Mouse (Mus musculus): Measurements from ENCODE around the gene Anks1b.

Anks1b gene

GRCm38 (mm10) chr10:90813326-90813725 is 940.0 kb downstream of the Anks1b start:
- DNase-seq (ENCODE audit: low read depth, low spot score) = no peak

GRCm38 (mm10) chr10:90814412-90814811 is 941.1 kb downstream of the Anks1b start:
- no peak for DNase-seq (ENCODE audit: low read depth, low spot score)

GRCm38 (mm10) chr10:90818246-90818937 is 945.1 kb downstream of the Anks1b start:
- DNase-seq (ENCODE audit: low read depth, low spot score) = no peak

GRCm38 (mm10) chr10:90823438-90823837 is 950.1 kb downstream of the Anks1b start:
- DNase-seq (ENCODE audit: low read depth, low spot score) = no peak

GRCm38 (mm10) chr10:90824692-90825091 is 951.4 kb downstream of the Anks1b start:
- no peak for DNase-seq (ENCODE audit: low read depth, low spot score)

- no peak for DNase-seq (ENCODE audit: low read depth, low spot score)
These were observed 953.6 kb downstream of the Anks1b start for GRCm38 (mm10) chr10:90826939-90827338.

GRCm38 (mm10) chr10:90828581-90829393 is 955.5 kb downstream of the Anks1b start:
- no peak for DNase-seq (ENCODE audit: low read depth, low spot score)

- no peak for DNase-seq (ENCODE audit: low read depth, low spot score)
These were observed 956.3 kb downstream of the Anks1b start for GRCm38 (mm10) chr10:90829394-90830267.

- DNase-seq (ENCODE audit: low read depth, low spot score) = no peak
These were observed 956.9 kb downstream of the Anks1b start for GRCm38 (mm10) chr10:90830268-90830585.

- no peak for DNase-seq (ENCODE audit: low read depth, low spot score)
These were observed 957.4 kb downstream of the Anks1b start for GRCm38 (mm10) chr10:90830591-90831287.

- DNase-seq (ENCODE audit: low read depth, low spot score) = no peak
These were observed 957.9 kb downstream of the Anks1b start for GRCm38 (mm10) chr10:90831288-90831626.

GRCm38 (mm10) chr10:90834306-90834705 is 961.0 kb downstream of the Anks1b start:
- no peak for DNase-seq (ENCODE audit: low read depth, low spot score)

GRCm38 (mm10) chr10:90835195-90835594 is 961.9 kb downstream of the Anks1b start:
- DNase-seq (ENCODE audit: low read depth, low spot score) = no peak

- no peak for DNase-seq (ENCODE audit: low read depth, low spot score)
These were observed 966.5 kb downstream of the Anks1b start for GRCm38 (mm10) chr10:90839611-90840335.

- DNase-seq (ENCODE audit: low read depth, low spot score) = no peak
These were observed 969.1 kb downstream of the Anks1b start for GRCm38 (mm10) chr10:90842398-90842797.

GRCm38 (mm10) chr10:90851077-90851476 is 977.8 kb downstream of the Anks1b start:
- DNase-seq (ENCODE audit: low read depth, low spot score) = no peak

- no peak for DNase-seq (ENCODE audit: low read depth, low spot score)
These were observed 978.7 kb downstream of the Anks1b start for GRCm38 (mm10) chr10:90851999-90852398.

GRCm38 (mm10) chr10:90852432-90852831 is 979.1 kb downstream of the Anks1b start:
- DNase-seq (ENCODE audit: low read depth, low spot score) = no peak

GRCm38 (mm10) chr10:90856668-90857067 is 983.4 kb downstream of the Anks1b start:
- no peak for DNase-seq (ENCODE audit: low read depth, low spot score)

- DNase-seq (ENCODE audit: low read depth, low spot score) = no peak
These were observed 986.6 kb downstream of the Anks1b start for GRCm38 (mm10) chr10:90859665-90860523.
